Mouse (Mus musculus) E14TG2a.4 (cell line): Measurements from ENCODE around the gene 4933415F23Rik.
"Not testable (repeated sequence)": the region's sequence is repeated elsewhere in the genome, so short reads cannot be mapped to it uniquely, and the experiment has no call there.

Experiments
- CTCF ChIP-seq: conservative IDR thresholded peaks from 2 replicates; pipeline ENCODE4 v1.5.1; 2014; ENCODE audit warnings: low read length
- POU5F1 ChIP-seq: IDR thresholded peaks from 2 replicates; pipeline ENCODE4 v1.6.1; 2014; ENCODE audit warnings: low read length, borderline replicate concordance

DNA sequence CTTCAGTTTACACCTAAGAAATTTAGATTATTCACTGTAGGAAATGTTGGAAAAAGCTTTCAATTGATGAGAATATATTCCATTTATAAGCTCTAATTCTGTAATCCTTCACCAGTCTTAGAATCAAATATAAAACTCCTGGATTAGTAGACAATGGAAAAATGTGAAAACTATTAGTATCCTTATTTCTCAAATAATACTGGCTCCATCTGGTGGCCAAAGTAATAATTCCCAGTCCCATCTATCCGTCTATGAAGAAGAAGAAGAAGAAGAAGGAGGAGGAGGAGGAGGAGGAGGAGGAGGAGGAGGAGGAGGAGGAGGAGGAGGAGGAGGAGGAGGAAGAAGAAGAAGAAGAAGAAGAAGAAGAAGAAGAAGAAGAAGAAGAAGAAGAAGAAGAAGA lies 38.5 kb upstream of the 4933415F23Rik start:
- TF ChIP-seq CTCF, POU5F1: not testable (repeated sequence)
